Mouse (Mus musculus) neural tube, embryonic 11.5 days (tissue): ENCODE results near the gene Zc3h4. TPM values are rescaled to one million over a fixed set of nuclear protein-coding genes. Genes with fewer than 3 reads are reported as not detected.

Experiments
- ATAC-seq: fragments of 200-750 bp; cut with Nextera tagmentation; 2 replicates; pipeline ENCODE4 v1.8.0; 2017; ENCODE audit warnings: moderate number of reproducible peaks, mild to moderate bottlenecking, moderate TSS enrichment, moderate library complexity; ENCODE audit not compliant: insufficient read depth, low FRiP score, low TSS enrichment
- DNase-seq: peaks from one replicate; pipeline ENCODE4 v3.0.0-alpha.2; 2015; ENCODE audit warnings: low spot score
- H3K27ac ChIP-seq: fragments of 300-500 bp; sonication (generic); 2 replicates; pipeline ENCODE4 v1.5.1; 2014; ENCODE audit warnings: low read depth, mild to moderate bottlenecking, low read length
- H3K27me3 ChIP-seq: fragments of 300-500 bp; sonication (generic); 2 replicates; pipeline ENCODE4 v1.6.1; 2014; ENCODE audit warnings: mild to moderate bottlenecking, low read length, mixed read lengths; ENCODE audit not compliant: control insufficient read depth, insufficient read depth
- H3K36me3 ChIP-seq: fragments of 300-500 bp; sonication (generic); 2 replicates; pipeline ENCODE4 v1.6.1; 2014; ENCODE audit warnings: mild to moderate bottlenecking, low read length, moderate library complexity, mixed read lengths; ENCODE audit not compliant: control insufficient read depth, insufficient read depth
- H3K4me1 ChIP-seq: fragments of 300-500 bp; sonication (generic); 2 replicates; pipeline ENCODE4 v1.6.1; 2014; ENCODE audit warnings: low read length, mixed read lengths; ENCODE audit not compliant: control insufficient read depth, insufficient read depth
- H3K4me2 ChIP-seq: fragments of 300-500 bp; sonication (generic); 2 replicates; pipeline ENCODE4 v1.6.1; 2014; ENCODE audit warnings: low read depth, mild to moderate bottlenecking, moderate library complexity
- H3K4me3 ChIP-seq: fragments of 300-500 bp; sonication (generic); 2 replicates; pipeline ENCODE4 v1.5.1; 2014; ENCODE audit warnings: low read depth, low read length
- H3K9ac ChIP-seq: fragments of 300-500 bp; sonication (generic); 2 replicates; pipeline ENCODE4 v1.6.1; 2014; ENCODE audit warnings: mild to moderate bottlenecking, low read length
- H3K9me3 ChIP-seq: fragments of 300-500 bp; sonication (generic); 2 replicates; pipeline ENCODE4 v1.6.1; 2016; ENCODE audit warnings: low read length; ENCODE audit not compliant: control insufficient read depth
- WGBS: fragments of 180-500 bp; shearing (Covaris S2); extraction: QIAGEN DNeasy Blood & Tissue Kit; methylation state at CpG from one replicate; pipeline ENCODE4 v1.1.7; 2014; 5-methylcytosine and 5-hydroxymethylcytosine counted together
- polyA plus RNA-seq: library from polyadenylated mRNA; unstranded; fragments of >200 nt; fragmentation: Nextera tagmentation; extraction: Ambion mirVana; gene quantifications from 2 replicates; pipeline ENCODE4 v1.2.1, GENCODE M21; 2014

Gene Zc3h4
- polyA plus RNA-seq, 1 experiment from 2014 or later = 17.3 TPM

- no peak for ATAC-seq
- H3K36me3 ChIP-seq = peaks cover 43% of the 10 kb centered on the region
These were observed 18.0 kb downstream of the Zc3h4 start for GRCm38 (mm10) chr7:16418713-16419112.

DNA sequence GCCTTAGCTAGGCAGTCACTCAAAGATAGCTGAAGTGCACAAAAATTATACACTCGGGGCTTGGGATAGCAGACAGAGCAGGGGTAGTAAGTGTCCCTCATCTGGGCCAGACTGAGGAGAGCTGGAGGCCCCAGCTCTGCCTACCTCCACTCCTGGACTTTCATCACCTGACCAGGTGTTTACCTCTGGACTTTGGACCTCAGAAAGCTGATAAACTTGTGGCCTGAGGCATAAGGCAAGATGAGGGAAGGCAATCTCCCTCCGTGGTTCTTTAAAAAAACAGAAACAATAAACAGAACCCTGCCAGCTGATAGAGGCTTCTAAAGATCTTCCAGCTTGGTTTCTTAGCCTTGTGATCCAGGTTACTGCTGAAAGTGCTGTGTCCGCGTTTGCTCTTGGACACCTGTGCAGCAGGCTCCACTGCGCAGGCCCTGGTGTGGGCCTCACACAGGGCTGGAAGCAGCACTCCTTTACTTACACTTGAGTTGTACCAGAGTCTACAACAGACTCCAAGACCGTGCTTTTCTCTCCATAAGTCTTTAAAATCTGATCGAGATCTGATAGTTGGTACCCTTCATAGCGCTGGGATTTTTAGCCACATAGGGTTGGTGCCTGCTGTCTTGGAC lies 19.9 kb downstream of the Zc3h4 start:
- no peaks in the 10 kb centered on the region for H3K4me1 ChIP-seq
- no peak overlapping the region for H3K9ac ChIP-seq
- no peak overlapping the region for H3K27ac ChIP-seq
- peaks cover 56% of the 10 kb centered on the region for H3K36me3 ChIP-seq
- no peaks in the 10 kb centered on the region for H3K9me3 ChIP-seq
- H3K27me3 ChIP-seq = no peaks in the 10 kb centered on the region
- no peak overlapping the region for H3K4me2 ChIP-seq
- H3K4me3 ChIP-seq = no peak overlapping the region
- WGBS = 98% methylated on average over 8 of the region's 8 CpGs
- DNase-seq (no peak), ATAC-seq (no peak)

More at GRCm38 (mm10) chr7:16418713-16419112, 18.0 kb downstream of the Zc3h4 start:
- WGBS = 90% methylated on average over 5 of the region's 5 CpGs
- Histone ChIP-seq H3K4me2 (no peak overlapping the region), H3K9ac (no peak overlapping the region), H3K27ac (no peak overlapping the region), H3K4me3 (no peak overlapping the region), H3K9me3 (no peaks in the 10 kb centered on the region), H3K4me1 (no peaks in the 10 kb centered on the region), H3K27me3 (no peaks in the 10 kb centered on the region)
- DNase-seq = no peak

DNA sequence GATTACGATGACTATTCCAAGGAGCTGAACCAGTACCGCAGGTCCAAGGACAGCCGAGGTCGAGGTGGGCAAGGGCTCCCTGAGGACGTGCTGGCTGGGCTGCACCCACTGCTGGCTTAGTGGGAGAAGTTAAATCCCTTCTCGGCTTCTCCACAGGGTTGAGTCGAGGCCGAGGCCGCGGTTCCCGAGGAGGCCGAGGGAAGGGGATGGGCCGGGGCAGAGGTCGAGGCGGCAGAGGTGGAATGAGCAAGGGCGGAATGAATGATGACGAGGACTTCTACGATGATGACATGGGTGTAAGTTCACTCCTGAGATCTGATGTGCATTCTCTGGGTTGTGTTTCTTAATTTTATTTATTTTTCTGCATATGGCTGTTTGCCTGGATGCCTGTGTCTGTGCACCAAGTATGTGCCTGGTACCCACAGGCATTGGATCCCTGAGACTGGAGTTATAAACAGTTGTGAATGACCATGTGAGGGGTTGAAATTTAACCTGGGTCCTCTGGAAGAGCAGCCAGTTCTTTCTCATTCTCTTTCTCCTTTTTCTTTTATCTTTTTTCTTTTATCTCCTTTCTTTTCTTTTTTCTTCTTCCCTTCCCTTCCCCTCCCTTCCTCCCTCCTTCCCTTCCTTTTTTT lies 21.6 kb downstream of the Zc3h4 start:
- no peak overlapping the region for H3K4me2 ChIP-seq
- peaks cover 52% of the 10 kb centered on the region for H3K36me3 ChIP-seq
- 92% methylated on average over 18 of the region's 18 CpGs for WGBS
- H3K27me3 ChIP-seq = no peaks in the 10 kb centered on the region
- ATAC-seq = no peak
- H3K9me3 ChIP-seq = no peaks in the 10 kb centered on the region
- no peak for DNase-seq
- H3K27ac ChIP-seq = no peak overlapping the region
- H3K4me1 ChIP-seq = no peaks in the 10 kb centered on the region
- no peak overlapping the region for H3K9ac ChIP-seq
- no peak overlapping the region for H3K4me3 ChIP-seq

GRCm38 (mm10) chr7:16423731-16424130 lies 23.0 kb downstream of the Zc3h4 start:
- Histone ChIP-seq H3K4me3 (no peak overlapping the region), H3K27me3 (no peaks in the 10 kb centered on the region), H3K9me3 (no peaks in the 10 kb centered on the region), H3K27ac (no peak overlapping the region), H3K9ac (no peak overlapping the region), H3K36me3 (peaks cover 49% of the 10 kb centered on the region), H3K4me2 (no peak overlapping the region), H3K4me1 (no peaks in the 10 kb centered on the region)
- DNase-seq = no peak
- WGBS = 94% methylated on average over 9 of the region's 9 CpGs
- no peak for ATAC-seq

GRCm38 (mm10) chr7:16425721-16426120 lies 25.0 kb downstream of the Zc3h4 start:
- peaks cover 53% of the 10 kb centered on the region for H3K36me3 ChIP-seq
- no peak overlapping the region for H3K9ac ChIP-seq
- DNase-seq (no peak), ATAC-seq (no peak)
- WGBS = 86% methylated on average over 10 of the region's 10 CpGs
- no peak overlapping the region for H3K4me2 ChIP-seq
- no peak overlapping the region for H3K4me3 ChIP-seq
- no peaks in the 10 kb centered on the region for H3K4me1 ChIP-seq
- no peaks in the 10 kb centered on the region for H3K27me3 ChIP-seq
- no peaks in the 10 kb centered on the region for H3K9me3 ChIP-seq
- no peak overlapping the region for H3K27ac ChIP-seq

DNA sequence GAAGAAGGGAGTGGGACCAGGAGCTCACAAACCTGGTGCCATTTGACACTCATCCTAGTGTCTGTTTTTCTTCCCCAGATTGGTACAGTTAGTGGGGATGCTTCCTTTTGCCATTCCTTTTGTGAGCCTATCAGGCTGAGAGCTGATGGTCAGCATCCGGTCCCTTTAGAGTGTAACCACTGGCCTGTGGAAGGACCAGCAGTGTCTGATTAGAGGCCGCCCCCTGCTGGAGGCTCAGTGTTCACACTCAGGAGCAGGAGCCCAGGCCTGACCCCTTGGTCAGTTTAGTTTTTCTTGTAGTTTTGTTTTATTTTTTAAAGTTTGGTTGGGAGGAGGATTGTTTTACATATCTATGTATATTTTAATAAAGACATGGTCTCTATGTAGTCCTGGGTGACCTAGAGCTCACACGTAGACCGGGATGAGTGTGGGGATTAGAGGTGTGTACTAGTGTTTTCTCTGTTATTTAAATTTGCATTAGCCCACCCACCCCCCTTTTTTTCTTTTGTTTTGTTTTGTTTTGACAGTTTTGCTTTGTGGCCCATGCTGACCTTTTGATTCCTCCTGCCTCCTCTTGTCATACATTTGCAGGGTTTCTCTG lies 25.5 kb downstream of the Zc3h4 start:
- no peak overlapping the region for H3K27ac ChIP-seq
- peak; percentile 68 for ATAC-seq
- H3K4me2 ChIP-seq = no peak overlapping the region
- no peaks in the 10 kb centered on the region for H3K4me1 ChIP-seq
- no peaks in the 10 kb centered on the region for H3K27me3 ChIP-seq
- H3K9ac ChIP-seq = no peak overlapping the region
- DNase-seq = peak; percentile 65
- 68% methylated on average over 4 of the region's 4 CpGs for WGBS
- no peaks in the 10 kb centered on the region for H3K9me3 ChIP-seq
- peaks cover 52% of the 10 kb centered on the region for H3K36me3 ChIP-seq
- no peak overlapping the region for H3K4me3 ChIP-seq

DNA sequence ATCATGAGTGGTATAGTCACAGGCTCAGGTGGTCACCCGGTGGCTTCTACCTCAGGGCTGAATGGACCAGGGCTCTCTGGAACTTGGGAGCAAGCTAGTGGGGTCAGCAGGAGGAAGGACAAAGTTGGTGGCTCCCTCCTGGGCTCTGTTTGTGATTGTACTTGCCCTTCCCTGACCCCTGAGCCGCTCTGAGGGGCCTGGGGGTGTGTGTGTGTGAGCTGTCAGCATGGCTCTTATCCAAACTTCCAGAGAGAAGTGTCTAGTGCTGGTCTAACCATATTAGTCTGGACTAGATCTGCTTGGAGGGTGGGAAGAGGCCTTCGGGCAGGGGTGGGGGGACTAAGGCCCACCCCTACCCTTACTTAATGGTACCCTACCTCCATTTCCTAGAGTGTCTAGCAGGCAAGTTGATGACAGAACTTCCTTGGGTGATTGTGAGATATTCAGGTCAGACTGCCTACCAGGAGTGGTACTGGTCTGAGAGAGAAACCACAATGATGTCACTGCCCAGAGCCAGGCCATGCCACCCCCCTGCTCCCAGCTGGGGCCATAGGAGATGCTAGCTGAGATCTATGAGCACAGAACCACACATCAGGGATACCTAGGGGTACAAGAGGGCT lies 32.8 kb downstream of the Zc3h4 start:
- WGBS = 86% methylated on average over 3 of the region's 3 CpGs
- Histone ChIP-seq H3K9ac (no peak overlapping the region), H3K27ac (no peak overlapping the region), H3K36me3 (peaks cover 55% of the 10 kb centered on the region), H3K4me1 (no peaks in the 10 kb centered on the region), H3K9me3 (no peaks in the 10 kb centered on the region), H3K27me3 (no peaks in the 10 kb centered on the region), H3K4me3 (no peak overlapping the region), H3K4me2 (no peak overlapping the region)
- ATAC-seq (no peak), DNase-seq (no peak)

- Histone ChIP-seq H3K27ac (no peak overlapping the region), H3K27me3 (no peaks in the 10 kb centered on the region), H3K4me1 (no peaks in the 10 kb centered on the region), H3K4me2 (no peak overlapping the region), H3K4me3 (no peak overlapping the region), H3K36me3 (peaks cover 39% of the 10 kb centered on the region), H3K9ac (no peak overlapping the region), H3K9me3 (no peaks in the 10 kb centered on the region)
- 82% methylated on average over 9 of the region's 9 CpGs for WGBS
- ATAC-seq (no peak), DNase-seq (no peak)
These were observed 34.4 kb downstream of the Zc3h4 start for GRCm38 (mm10) chr7:16435088-16435487.
